Mouse (Mus musculus): ENCODE data around the gene Gm21788. TPM values are rescaled to one million over a fixed set of nuclear protein-coding genes. Genes with fewer than 3 reads are reported as not detected.
"Not testable (repeated sequence)": the region's sequence is repeated elsewhere in the genome, so short reads cannot be mapped to it uniquely, and the experiment has no call there.

Gene Gm21788
- polyA plus RNA-seq (2012; rRNA removed): not detected in 2 replicates

DNA sequence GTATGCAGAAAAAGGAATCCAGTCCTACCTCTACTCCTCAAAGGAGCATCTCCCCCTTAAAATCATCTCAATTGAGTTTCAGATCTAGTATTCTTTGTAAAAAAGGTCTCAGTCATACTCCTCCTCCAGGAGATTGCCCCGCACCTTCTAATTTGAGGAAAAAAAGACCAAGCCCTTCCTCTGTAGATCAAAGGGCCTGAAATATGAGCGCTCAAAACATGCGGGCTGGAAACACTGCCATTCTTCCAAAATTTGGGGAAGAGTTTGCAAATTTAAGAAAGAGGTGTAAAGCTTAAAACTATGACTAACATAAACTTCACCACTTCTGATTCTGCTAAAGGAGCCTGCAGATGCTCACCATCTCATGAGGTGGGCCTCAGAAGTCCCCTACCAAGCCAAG lies at the start of gene Gm21788:
Gene Gm21788, plus strand, starts transcription at position 301 of the 400 bp plus-strand sequence.
- H3K4me3 ChIP-seq (replicated peaks; ENCODE audit: extremely low read depth, low read depth, low read length); H3K4me1 ChIP-seq (ENCODE audit: control insufficient read depth, insufficient read depth, low read length); DNase-seq: not testable (repeated sequence)
- WGBS: no CpG with 5 or more reads among the region's 3 CpGs

Other genes starting within 250 kb of the Gm21788 start
- not detected in 2 replicates for gene Gm21244, start 235.7 kb upstream of the Gm21788 start, polyA plus RNA-seq (2012; rRNA removed)
- gene Gm28998, start 151.2 kb upstream of the Gm21788 start, polyA plus RNA-seq (2012; rRNA removed): not detected in 2 replicates
- gene Gm20826, start 233.5 kb downstream of the Gm21788 start, polyA plus RNA-seq (2012; rRNA removed): not detected in 2 replicates

All from lung, adult 2 months (tissue).